Mouse (Mus musculus) left cerebral cortex, adult 2 months (tissue): ENCODE data around the gene Mfsd6. TPM values are rescaled to one million over a fixed set of nuclear protein-coding genes. Genes with fewer than 3 reads are reported as not detected.
"Not testable (repeated sequence)": the region's sequence is repeated elsewhere in the genome, so short reads cannot be mapped to it uniquely, and the experiment has no call there.

ENCODE experiments used
- DNase-seq, 2 experiments: peaks; one replicate each; pipeline ENCODE4 v3.0.0; 2021 to 2022; ENCODE audit warnings: low spot score in 2 of 2, mixed read lengths in 1 of 2; ENCODE audit errors: extremely low spot score in 1 of 2
- H3K27ac ChIP-seq: fragments of 200-600 bp; 2 replicates; pipeline ENCODE4 v1.8.1; 2022
- H3K4me3 ChIP-seq: fragments of 200-600 bp; 2 replicates; pipeline ENCODE4 v1.8.1; 2022
- CTCF ChIP-seq: fragments of 200-600 bp; IDR thresholded peaks from 2 replicates; pipeline ENCODE4 v1.8.1; 2022; ENCODE audit warnings: antibody characterized with exemption, mild to moderate bottlenecking, moderate library complexity
- intact Hi-C: fragments of 180-260 bp; cut with DNase I; formaldehyde crosslinking; loops from one replicate; pipeline ENCODE4 v1.15.1; 2025
- total RNA-seq, 2 experiments: library from RNA; stranded (reverse); gene quantifications; 2 replicates each; pipeline ENCODE4 v1.2.3; 2021

The Mfsd6 gene
- total RNA-seq, 2 experiments from 2014 or later, result 79.0 to 81.7 TPM

GRCm38 (mm10) chr1:52702738-52703491 lies 24.3 kb downstream of the Mfsd6 start:
- no peak for DNase-seq
- no peak overlapping the region for H3K4me3 ChIP-seq

GRCm38 (mm10) chr1:52701941-52702340 lies 25.3 kb downstream of the Mfsd6 start:
- Histone ChIP-seq H3K4me3 (no peak overlapping the region), H3K27ac (no peak overlapping the region)
- intact Hi-C loops, result no loop called here
- no peak for TF ChIP-seq CTCF
- DNase-seq, result no peak

More at GRCm38 (mm10) chr1:52702738-52703491, 24.3 kb downstream of the Mfsd6 start:
- no peak overlapping the region for H3K27ac ChIP-seq
- intact Hi-C loops, result no loop called here
- TF ChIP-seq CTCF, result no peak

- intact Hi-C loops, DNase-seq, H3K27ac ChIP-seq, H3K4me3 ChIP-seq: not testable (repeated sequence)
These were observed 32.8 kb downstream of the Mfsd6 start for GRCm38 (mm10) chr1:52694456-52694855.

- no peak for DNase-seq
- H3K4me3 ChIP-seq, result no peak overlapping the region
- intact Hi-C loops, result no loop called here
- TF ChIP-seq CTCF, result no peak
- H3K27ac ChIP-seq, result no peak overlapping the region
These were observed 39.6 kb downstream of the Mfsd6 start for GRCm38 (mm10) chr1:52687636-52688035.

- Histone ChIP-seq H3K27ac (no peak overlapping the region), H3K4me3 (no peak overlapping the region)
- no peak for TF ChIP-seq CTCF
- no peak for DNase-seq
- intact Hi-C loops, result no loop called here
These were observed 43.7 kb downstream of the Mfsd6 start for GRCm38 (mm10) chr1:52683550-52683949.

- Histone ChIP-seq H3K4me3 (no peak overlapping the region), H3K27ac (no peak overlapping the region)
- no peak for DNase-seq
- TF ChIP-seq CTCF, result no peak
- intact Hi-C loops, result no loop called here
These were observed 50.6 kb downstream of the Mfsd6 start for GRCm38 (mm10) chr1:52676621-52677020.

- Histone ChIP-seq H3K27ac (no peak overlapping the region), H3K4me3 (no peak overlapping the region)
- DNase-seq, result no peak
- TF ChIP-seq CTCF, result no peak
- intact Hi-C loops, result no loop called here
These were observed 51.4 kb downstream of the Mfsd6 start for GRCm38 (mm10) chr1:52675561-52676551.

- no peak for DNase-seq
These were observed 57.3 kb downstream of the Mfsd6 start for GRCm38 (mm10) chr1:52669931-52670330.

GRCm38 (mm10) chr1:52668743-52669323 lies 58.4 kb downstream of the Mfsd6 start:
- H3K27ac ChIP-seq, result no peak overlapping the region
- no peak overlapping the region for H3K4me3 ChIP-seq
- no peak for DNase-seq
- TF ChIP-seq CTCF, result no peak
- intact Hi-C loops, result no loop called here

More at GRCm38 (mm10) chr1:52669931-52670330, 57.3 kb downstream of the Mfsd6 start:
- Histone ChIP-seq H3K27ac (no peak overlapping the region), H3K4me3 (no peak overlapping the region)
- intact Hi-C loops, result no loop called here
- no peak for TF ChIP-seq CTCF

- Histone ChIP-seq H3K27ac (no peak overlapping the region), H3K4me3 (no peak overlapping the region)
- peak; percentile 24 to 56 for DNase-seq
- intact Hi-C loops, result loop anchor here (2.0 kb wide), 1 partner anchor 64 kb away; the partner anchor contains the start of gene Mfsd6
- no peak for TF ChIP-seq CTCF
These were observed 64.0 kb downstream of the Mfsd6 start for GRCm38 (mm10) chr1:52663228-52663627.

- intact Hi-C loops, result no loop called here
- no peak for DNase-seq
- H3K4me3 ChIP-seq, result no peak overlapping the region
- TF ChIP-seq CTCF, result no peak
- H3K27ac ChIP-seq, result no peak overlapping the region
These were observed 66.5 kb downstream of the Mfsd6 start for GRCm38 (mm10) chr1:52660765-52661164.

- TF ChIP-seq CTCF, result no peak
- DNase-seq, result no peak
- Histone ChIP-seq H3K4me3 (no peak overlapping the region), H3K27ac (no peak overlapping the region)
- intact Hi-C loops, result no loop called here
These were observed 67.0 kb downstream of the Mfsd6 start for GRCm38 (mm10) chr1:52660278-52660677.
